Mouse (Mus musculus): ENCODE measurements around the gene Abhd13.

DNA sequence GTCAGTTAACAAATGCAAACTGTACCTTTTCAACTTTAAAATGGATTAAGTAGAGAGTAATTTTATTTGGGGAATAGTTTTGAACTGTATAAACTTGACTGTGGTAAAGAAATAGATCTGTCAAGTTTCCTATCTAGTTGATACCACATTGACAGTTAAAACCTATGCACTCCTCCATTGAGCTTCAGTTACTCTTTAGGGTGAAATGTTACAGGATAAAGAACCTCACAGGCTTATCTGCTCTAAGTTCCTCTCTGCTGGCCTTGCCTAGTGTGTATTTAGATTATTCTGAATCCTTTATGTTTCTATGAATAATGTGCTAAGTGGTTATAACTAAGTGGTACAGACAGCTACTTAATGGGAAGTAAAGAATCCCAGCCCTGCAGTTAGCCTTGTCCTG lies 2.7 kb downstream of the Abhd13 start:
- TF ChIP-seq CHD2 (IDR thresholded peaks at IDR 0.05; ENCODE audit: low read depth, low read length) (no peak), MAFK (IDR thresholded peaks at IDR 0.05; ENCODE audit: insufficient read depth, low read depth, low read length) (no peak), HCFC1 (IDR thresholded peaks at IDR 0.05; ENCODE audit: borderline replicate concordance, insufficient read depth, low read length) (no peak)
